In genomic region chr13:45961871-45962630, GRCm38 (mm10) we compare ENCODE assay signal across 8 mouse cellular contexts. TPM values are rescaled to one million over a fixed set of nuclear protein-coding genes. Genes with fewer than 3 reads are reported as not detected.
DNase-seq lines count a peak whose midpoint lies in the region; ATAC-seq lines count a peak whose summit lies in the region.

No protein-coding gene starts in this region.

- H3K4me1 ChIP-seq in brown adipose tissue, adult 24 weeks (ENCODE audit: control insufficient read depth, insufficient read depth, insufficient read length, low read length), result peaks cover 7% of the 10 kb centered on the region; the same call in 1 of the 2 replicates
- H3K4me1 ChIP-seq in heart, embryonic 15.5 days (replicated peaks), result peaks cover 42% of the 10 kb centered on the region

- H3K27me3 ChIP-seq in heart, embryonic 15.5 days, result no peaks in the 10 kb centered on the region

- 0 out of 2 replicates have a peak overlapping the region, but pooled peaks have one; percentile 4 for H3K4me3 ChIP-seq in brown adipose tissue, adult 24 weeks (ENCODE audit: insufficient read depth, low read depth, low read length)
- H3K4me3 ChIP-seq in heart, embryonic 15.5 days, result peak overlapping the region; percentile 96

- 0 out of 2 replicates have a peak overlapping the region, but pooled peaks have one; percentile 4 for H3K27ac ChIP-seq in brown adipose tissue, adult 24 weeks (replicated peaks; ENCODE audit: low read depth, low read length)
- H3K27ac ChIP-seq in heart, embryonic 15.5 days, result peak overlapping the region; percentile 98; the same call in 1 of the 2 replicates

- no peak for ATAC-seq in heart, embryonic 15.5 days (replicated peaks; ENCODE audit: insufficient number of reproducible peaks, insufficient read depth, low FRiP score, low read depth)

- H3K4me2 ChIP-seq in heart, embryonic 15.5 days, result peak overlapping the region; percentile 90

- H3K36me3 ChIP-seq in heart, embryonic 15.5 days, result no peaks in the 10 kb centered on the region

- 44% methylated on average over 9 of the region's 9 CpGs for WGBS in heart, embryonic 15.5 days

- no peaks in the 10 kb centered on the region for H3K9me3 ChIP-seq in heart, embryonic 15.5 days (replicated peaks)

- no peak overlapping the region for H3K9ac ChIP-seq in heart, embryonic 15.5 days

- DNase-seq in frontal cortex, postnatal 36 days (ENCODE audit: low spot score in 2 of 2), result peak; percentile 30 to 46
- DNase-seq in frontal cortex, adult 2 months (ENCODE audit: extremely low spot score in 1 of 2, low spot score in 1 of 2), result no peak
- peak; percentile 12 for DNase-seq in 3134 (ENCODE audit: extremely low read depth, insufficient read length, low spot score)
- DNase-seq in mesoderm, embryonic 11.5 days (ENCODE audit: low read depth, low spot score), result peak; percentile 23
- no peak for DNase-seq in ovary, adult 18-20 months (ENCODE audit: low spot score)
- no peak for DNase-seq in frontal cortex, postnatal 10 days (ENCODE audit: low spot score in 2 of 2)

RNA-seq across cellular contexts. Expression of gene Atxn1, which starts 2.8 kb away (rescaled TPM):
- 26.9 and 27.3 TPM in 2 replicates for polyA plus RNA-seq in frontal cortex, adult 2 months (2012; rRNA removed)
- 7.0 and 7.2 TPM in 2 replicates for polyA plus RNA-seq in brown adipose tissue, adult 24 weeks (2012; ENCODE audit: insufficient read depth, insufficient read length, missing spikeins)
- 8.1 and 8.4 TPM in 2 replicates for polyA plus RNA-seq in heart, embryonic 15.5 days (2015; fragmentation: Nextera tagmentation; extraction: Ambion mirVana)

Comparison
In these comparisons a context has a peak if more than half of its experiments do, and no peak if none do; other contexts are left out.
1. DNase-seq: peak in frontal cortex, postnatal 36 days (2 of 2), 3134 (single experiment) and mesoderm, embryonic 11.5 days (single experiment); none in frontal cortex, adult 2 months (0 of 2), ovary, adult 18-20 months (single experiment) and frontal cortex, postnatal 10 days (0 of 2).